Mouse (Mus musculus): ENCODE measurements around the gene Usp38. TPM values are rescaled to one million over a fixed set of nuclear protein-coding genes. Genes with fewer than 3 reads are reported as not detected.

The Usp38 gene
- polyA plus RNA-seq, 1 experiment, result not detected

- Histone ChIP-seq H3K27ac (ENCODE audit: insufficient read depth, low read depth, low read length) (no peak overlapping the region), H3K4me3 (ENCODE audit: insufficient read depth, low read depth, low read length) (no peak overlapping the region), H3K4me1 (ENCODE audit: control insufficient read depth, insufficient read depth, low read length) (no peaks in the 10 kb centered on the region)
- no peak for TF ChIP-seq CTCF (IDR thresholded peaks at IDR 0.05; ENCODE audit: insufficient read depth, low read depth, low read length)
- TF ChIP-seq POLR2A (IDR thresholded peaks at IDR 0.05; ENCODE audit: insufficient read depth, low read depth, low read length), result no peak
- 94% methylated on average over 11 of the region's 11 CpGs for WGBS
Observed at GRCm38 (mm10) chr8:80970000-80970685, 44.6 kb downstream of the Usp38 start.

- Histone ChIP-seq H3K4me3 (ENCODE audit: insufficient read depth, low read depth, low read length) (no peak overlapping the region), H3K4me1 (ENCODE audit: control insufficient read depth, insufficient read depth, low read length) (no peaks in the 10 kb centered on the region), H3K27ac (ENCODE audit: insufficient read depth, low read depth, low read length) (no peak overlapping the region)
- 92% methylated on average over 5 of the region's 5 CpGs for WGBS
- TF ChIP-seq CTCF (IDR thresholded peaks at IDR 0.05; ENCODE audit: insufficient read depth, low read depth, low read length) (no peak), POLR2A (IDR thresholded peaks at IDR 0.05; ENCODE audit: insufficient read depth, low read depth, low read length) (no peak)
Observed at GRCm38 (mm10) chr8:80969423-80969822, 45.3 kb downstream of the Usp38 start.

GRCm38 (mm10) chr8:80963095-80963494 lies 51.6 kb downstream of the Usp38 start:
- no peak overlapping the region for H3K27ac ChIP-seq (ENCODE audit: insufficient read depth, low read depth, low read length)
- no peaks in the 10 kb centered on the region for H3K4me1 ChIP-seq (ENCODE audit: control insufficient read depth, insufficient read depth, low read length)
- WGBS, result 90% methylated on average over 3 of the region's 3 CpGs
- no peak overlapping the region for H3K4me3 ChIP-seq (ENCODE audit: insufficient read depth, low read depth, low read length)
- TF ChIP-seq CTCF (IDR thresholded peaks at IDR 0.05; ENCODE audit: insufficient read depth, low read depth, low read length) (no peak), POLR2A (IDR thresholded peaks at IDR 0.05; ENCODE audit: insufficient read depth, low read depth, low read length) (no peak)

- Histone ChIP-seq H3K4me3 (ENCODE audit: insufficient read depth, low read depth, low read length) (no peak overlapping the region), H3K27ac (ENCODE audit: insufficient read depth, low read depth, low read length) (no peak overlapping the region), H3K4me1 (ENCODE audit: control insufficient read depth, insufficient read depth, low read length) (no peaks in the 10 kb centered on the region)
- TF ChIP-seq CTCF (IDR thresholded peaks at IDR 0.05; ENCODE audit: insufficient read depth, low read depth, low read length) (no peak), POLR2A (IDR thresholded peaks at IDR 0.05; ENCODE audit: insufficient read depth, low read depth, low read length) (no peak)
- 94% methylated on average over 5 of the region's 5 CpGs for WGBS
Observed at GRCm38 (mm10) chr8:80962592-80962983, 52.1 kb downstream of the Usp38 start.

GRCm38 (mm10) chr8:80961937-80962591 lies 52.7 kb downstream of the Usp38 start:
- H3K4me1 ChIP-seq (ENCODE audit: control insufficient read depth, insufficient read depth, low read length), result no peaks in the 10 kb centered on the region
- H3K4me3 ChIP-seq (ENCODE audit: insufficient read depth, low read depth, low read length), result no peak overlapping the region
- TF ChIP-seq CTCF (IDR thresholded peaks at IDR 0.05; ENCODE audit: insufficient read depth, low read depth, low read length) (no peak), POLR2A (IDR thresholded peaks at IDR 0.05; ENCODE audit: insufficient read depth, low read depth, low read length) (no peak)
- WGBS, result 89% methylated on average over 7 of the region's 7 CpGs
- H3K27ac ChIP-seq (ENCODE audit: insufficient read depth, low read depth, low read length), result no peak overlapping the region

GRCm38 (mm10) chr8:80961070-80961609 lies 53.6 kb downstream of the Usp38 start:
- WGBS, result 88% methylated on average over 4 of the region's 4 CpGs
- no peak overlapping the region for H3K4me3 ChIP-seq (ENCODE audit: insufficient read depth, low read depth, low read length)
- TF ChIP-seq POLR2A (IDR thresholded peaks at IDR 0.05; ENCODE audit: insufficient read depth, low read depth, low read length) (no peak), CTCF (IDR thresholded peaks at IDR 0.05; ENCODE audit: insufficient read depth, low read depth, low read length) (no peak)
- H3K27ac ChIP-seq (ENCODE audit: insufficient read depth, low read depth, low read length), result no peak overlapping the region
- H3K4me1 ChIP-seq (ENCODE audit: control insufficient read depth, insufficient read depth, low read length), result no peaks in the 10 kb centered on the region

GRCm38 (mm10) chr8:80959588-80960268 lies 55.0 kb downstream of the Usp38 start:
- H3K27ac ChIP-seq (ENCODE audit: insufficient read depth, low read depth, low read length), result no peak overlapping the region
- H3K4me3 ChIP-seq (ENCODE audit: insufficient read depth, low read depth, low read length), result no peak overlapping the region
- WGBS, result 84% methylated on average over 9 of the region's 9 CpGs
- H3K4me1 ChIP-seq (ENCODE audit: control insufficient read depth, insufficient read depth, low read length), result no peaks in the 10 kb centered on the region
- no peak for TF ChIP-seq CTCF (IDR thresholded peaks at IDR 0.05; ENCODE audit: insufficient read depth, low read depth, low read length)
- no peak for TF ChIP-seq POLR2A (IDR thresholded peaks at IDR 0.05; ENCODE audit: insufficient read depth, low read depth, low read length)

- 59% methylated on average over 5 of the region's 5 CpGs for WGBS
- Histone ChIP-seq H3K4me1 (ENCODE audit: control insufficient read depth, insufficient read depth, low read length) (no peaks in the 10 kb centered on the region), H3K27ac (ENCODE audit: insufficient read depth, low read depth, low read length) (no peak overlapping the region), H3K4me3 (ENCODE audit: insufficient read depth, low read depth, low read length) (no peak overlapping the region)
- no peak for TF ChIP-seq CTCF (IDR thresholded peaks at IDR 0.05; ENCODE audit: insufficient read depth, low read depth, low read length)
- no peak for TF ChIP-seq POLR2A (IDR thresholded peaks at IDR 0.05; ENCODE audit: insufficient read depth, low read depth, low read length)
Observed at GRCm38 (mm10) chr8:80957776-80958175, 57.0 kb downstream of the Usp38 start.

- H3K27ac ChIP-seq (ENCODE audit: insufficient read depth, low read depth, low read length), result no peak overlapping the region
- TF ChIP-seq POLR2A (IDR thresholded peaks at IDR 0.05; ENCODE audit: insufficient read depth, low read depth, low read length) (no peak), CTCF (IDR thresholded peaks at IDR 0.05; ENCODE audit: insufficient read depth, low read depth, low read length) (no peak)
- H3K4me1 ChIP-seq (ENCODE audit: control insufficient read depth, insufficient read depth, low read length), result no peaks in the 10 kb centered on the region
- no peak overlapping the region for H3K4me3 ChIP-seq (ENCODE audit: insufficient read depth, low read depth, low read length)
- 83% methylated on average over 3 of the region's 3 CpGs for whole genome bisulfite sequencing
Observed at GRCm38 (mm10) chr8:80952973-80953372, 61.8 kb downstream of the Usp38 start.
